Mouse (Mus musculus) urinary bladder, postnatal 25 days (tissue): Measurements from ENCODE around the gene Olfr8.
"Not testable (repeated sequence)": the region's sequence is repeated elsewhere in the genome, so short reads cannot be mapped to it uniquely, and the experiment has no call there.

ENCODE experiments used
- DNase-seq: peaks from one replicate; pipeline ENCODE4 v3.0.0; 2022; ENCODE audit warnings: low spot score

Gene Olfr8

DNA sequence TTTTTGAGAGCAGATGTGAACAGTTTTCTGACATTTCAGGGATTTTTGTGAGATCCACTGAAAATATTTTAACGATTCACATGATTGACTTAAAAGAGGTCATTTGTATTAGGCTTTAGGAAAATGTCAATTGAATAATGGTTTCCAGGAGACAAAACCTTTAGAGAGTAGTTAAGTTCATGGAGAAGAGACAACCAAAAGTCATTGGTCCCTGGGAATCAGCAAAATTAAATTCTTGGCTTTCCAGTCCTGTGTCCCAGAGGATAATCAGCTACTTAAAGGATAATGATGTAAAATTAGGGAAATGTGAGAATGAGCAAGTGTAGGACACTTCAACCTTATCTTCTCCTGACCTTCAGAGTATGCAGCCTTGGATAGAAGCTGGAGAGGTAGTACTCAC, at the start of gene Olfr8:
TSS of gene Olfr8 (plus strand) at position 301 of the 400 bp plus-strand sequence.
- DNase-seq: not testable (repeated sequence)

DNA sequence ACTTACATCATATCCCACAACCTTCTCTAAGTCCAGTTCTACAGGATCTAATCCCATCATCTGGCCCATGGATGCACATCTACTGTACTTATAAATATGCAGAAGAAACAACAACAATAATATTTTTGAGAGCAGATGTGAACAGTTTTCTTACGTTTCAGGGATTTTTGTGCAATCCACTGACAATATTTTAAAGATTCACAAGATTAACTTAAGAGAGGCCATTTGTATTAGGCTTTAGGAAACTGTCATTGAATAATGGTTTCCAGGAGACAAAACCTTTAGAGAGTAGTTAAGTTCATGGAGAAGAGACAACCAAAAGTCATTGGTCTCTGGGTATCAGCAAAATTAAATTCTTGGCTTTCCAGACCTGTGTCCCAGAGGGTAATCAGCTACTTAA, 37.6 kb upstream of the Olfr8 start, which contains the start of gene Olfr1354:
TSS of gene Olfr1354 (plus strand) at position 301 of the 400 bp plus-strand sequence.
- DNase-seq: not testable (repeated sequence)

DNA sequence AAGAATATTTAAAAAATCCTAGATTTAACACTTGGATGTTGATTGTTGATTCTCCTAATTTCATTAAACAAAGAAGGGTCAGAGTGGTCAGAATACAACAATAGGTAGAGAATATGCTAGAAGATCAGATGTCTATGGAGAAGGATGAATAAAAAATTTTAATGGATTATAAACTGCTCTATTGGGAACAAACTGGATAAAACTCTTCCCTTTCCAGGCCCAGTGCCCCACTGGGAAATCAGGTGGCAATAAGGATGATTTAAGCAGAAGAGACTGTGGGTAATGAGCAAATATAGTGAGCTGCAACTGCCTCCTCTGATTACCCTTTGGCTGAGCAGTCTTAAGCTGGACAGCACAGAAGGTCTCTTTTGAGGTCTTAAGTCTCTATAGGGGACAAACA, 12.6 kb downstream of the Olfr8 start, which contains the start of gene Olfr1353:
TSS of gene Olfr1353 (plus strand) at position 301 of the 400 bp plus-strand sequence.
- not testable (repeated sequence) for DNase-seq

DNA sequence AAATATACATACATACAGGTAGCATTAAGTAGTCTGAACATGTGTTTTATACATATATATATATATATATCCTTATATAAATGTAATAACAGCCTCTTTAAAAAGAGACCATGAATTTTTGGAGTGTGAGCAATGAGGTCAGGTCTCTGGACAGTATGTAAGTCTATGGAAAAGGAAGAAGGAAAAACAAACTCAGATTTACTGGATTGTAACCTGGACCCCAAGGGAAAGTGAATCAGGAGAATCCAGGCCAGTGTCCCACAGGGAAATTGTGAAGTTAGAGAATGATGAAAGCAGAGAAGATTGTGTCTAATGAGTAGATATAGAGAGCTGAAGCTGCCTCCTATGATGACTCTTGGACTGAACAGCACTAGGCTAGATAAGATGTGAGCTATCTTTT, 30.3 kb downstream of the Olfr8 start, which contains the start of gene Olfr1352:
TSS of gene Olfr1352 (plus strand) at position 301 of the 400 bp plus-strand sequence.
- no peak for DNase-seq
